Mouse (Mus musculus) ES-E14 (cell line): ENCODE data around the gene Angptl1.

Source experiments
- CHD2 ChIP-seq: IDR thresholded peaks from 2 replicates; pipeline ENCODE4 v1.6.1; 2014; ENCODE audit warnings: mild to moderate bottlenecking, low read depth, low read length, inconsistent platforms
- MAFK ChIP-seq: IDR thresholded peaks from 2 replicates; pipeline ENCODE4 v1.6.1; 2014; ENCODE audit warnings: mild to moderate bottlenecking, low read depth, low read length, inconsistent platforms; ENCODE audit not compliant: insufficient read depth
- ZC3H11A ChIP-seq: IDR thresholded peaks from 2 replicates; pipeline ENCODE4 v1.6.1; 2012; ENCODE audit warnings: low read depth, mild to moderate bottlenecking, inconsistent platforms, low read length, borderline replicate concordance

GRCm38 (mm10) chr1:156863726-156864125 lies 25.4 kb downstream of the Angptl1 start:
- no peak for TF ChIP-seq ZC3H11A
- no peak for TF ChIP-seq CHD2
- TF ChIP-seq MAFK, result no peak
